Mouse (Mus musculus): Measurements from ENCODE around the gene Sars. TPM values are rescaled to one million over a fixed set of nuclear protein-coding genes. Genes with fewer than 3 reads are reported as not detected.

Sars gene
- polyA plus RNA-seq, 1 experiment from 2014 or later: 153 TPM

GRCm38 (mm10) chr3:108423006-108423405, 22.0 kb downstream of the Sars start:
- H3K4me2 ChIP-seq (ENCODE audit: low read depth, low read length): no peak overlapping the region
- H3K9ac ChIP-seq (replicated peaks; ENCODE audit: low read length): no peak overlapping the region
- ATAC-seq (replicated peaks; ENCODE audit: insufficient number of reproducible peaks, low FRiP score, low TSS enrichment, low read depth) (no peak), DNase-seq (ENCODE audit: low spot score) (no peak)
- H3K9me3 ChIP-seq (replicated peaks; ENCODE audit: control insufficient read depth, low read length): no peaks in the 10 kb centered on the region
- WGBS: 30% methylated on average over 6 of the region's 6 CpGs
- H3K4me3 ChIP-seq (ENCODE audit: low read depth, low read length): no peak overlapping the region
- H3K4me1 ChIP-seq (ENCODE audit: control insufficient read depth, insufficient read depth, low read length): no peaks in the 10 kb centered on the region; the same call in none of the 2 replicates
- H3K36me3 ChIP-seq (replicated peaks; ENCODE audit: control insufficient read depth, insufficient read depth, low read depth, low read length): peaks cover 5% of the 10 kb centered on the region
- H3K27ac ChIP-seq (replicated peaks; ENCODE audit: low read depth, low read length): no peak overlapping the region
- no peaks in the 10 kb centered on the region for H3K27me3 ChIP-seq (ENCODE audit: control insufficient read depth, insufficient read depth, low read length)

GRCm38 (mm10) chr3:108415831-108416223, 29.2 kb downstream of the Sars start:
- DNase-seq (ENCODE audit: low spot score) (peak; percentile 90), ATAC-seq (replicated peaks; ENCODE audit: insufficient number of reproducible peaks, low FRiP score, low TSS enrichment, low read depth) (peak; percentile 80)
- peaks cover 3% of the 10 kb centered on the region; the same call in 1 of the 2 replicates for H3K9me3 ChIP-seq (replicated peaks; ENCODE audit: control insufficient read depth, low read length)
- 1% methylated on average over 38 of the region's 48 CpGs for WGBS
- H3K36me3 ChIP-seq (replicated peaks; ENCODE audit: control insufficient read depth, insufficient read depth, low read depth, low read length): peaks cover 4% of the 10 kb centered on the region
- no peaks in the 10 kb centered on the region; the same call in 1 of the 2 replicates for H3K27me3 ChIP-seq (ENCODE audit: control insufficient read depth, insufficient read depth, low read length)
- peak overlapping the region; percentile 99 for H3K4me2 ChIP-seq (ENCODE audit: low read depth, low read length)
- H3K4me3 ChIP-seq (ENCODE audit: low read depth, low read length): peak overlapping the region; percentile 49
- peaks cover 5% of the 10 kb centered on the region; the same call in 1 of the 2 replicates for H3K4me1 ChIP-seq (ENCODE audit: control insufficient read depth, insufficient read depth, low read length)
- peak overlapping the region; percentile 7; the same call in 1 of the 2 replicates for H3K27ac ChIP-seq (replicated peaks; ENCODE audit: low read depth, low read length)
- peak overlapping the region; percentile 59 for H3K9ac ChIP-seq (replicated peaks; ENCODE audit: low read length)

- Histone ChIP-seq H3K9me3 (replicated peaks; ENCODE audit: control insufficient read depth, low read length) (peaks cover 3% of the 10 kb centered on the region; the same call in 1 of the 2 replicates), H3K36me3 (replicated peaks; ENCODE audit: control insufficient read depth, insufficient read depth, low read depth, low read length) (peaks cover 4% of the 10 kb centered on the region), H3K9ac (replicated peaks; ENCODE audit: low read length) (peak within 1 kb of the TSS; percentile 59), H3K4me2 (ENCODE audit: low read depth, low read length) (peak within 1 kb of the TSS; percentile 99), H3K4me1 (ENCODE audit: control insufficient read depth, insufficient read depth, low read length) (peaks cover 5% of the 10 kb centered on the region; the same call in 1 of the 2 replicates), H3K27ac (replicated peaks; ENCODE audit: low read depth, low read length) (peak within 1 kb of the TSS; percentile 7; the same call in 1 of the 2 replicates), H3K27me3 (ENCODE audit: control insufficient read depth, insufficient read depth, low read length) (no peaks in the 10 kb centered on the region; the same call in 1 of the 2 replicates), H3K4me3 (ENCODE audit: low read depth, low read length) (peak within 1 kb of the TSS; percentile 49)
- peak; percentile 52 for DNase-seq (ENCODE audit: low spot score)
- no peak for ATAC-seq (replicated peaks; ENCODE audit: insufficient number of reproducible peaks, low FRiP score, low TSS enrichment, low read depth)
- 9% methylated on average over 40 of the region's 67 CpGs for WGBS
Observed at GRCm38 (mm10) chr3:108414857-108415830, 29.9 kb downstream of the Sars start, which contains the start of gene Celsr2. Gene Celsr2, minus strand, starts transcription at chr3:108415552.

GRCm38 (mm10) chr3:108413634-108414360, 31.2 kb downstream of the Sars start:
- WGBS: 97% methylated on average over 35 of the region's 35 CpGs
- peaks cover 3% of the 10 kb centered on the region; the same call in 1 of the 2 replicates for H3K9me3 ChIP-seq (replicated peaks; ENCODE audit: control insufficient read depth, low read length)
- H3K27ac ChIP-seq (replicated peaks; ENCODE audit: low read depth, low read length): no peak overlapping the region
- peaks cover 4% of the 10 kb centered on the region for H3K36me3 ChIP-seq (replicated peaks; ENCODE audit: control insufficient read depth, insufficient read depth, low read depth, low read length)
- H3K27me3 ChIP-seq (ENCODE audit: control insufficient read depth, insufficient read depth, low read length): no peaks in the 10 kb centered on the region; the same call in 1 of the 2 replicates
- DNase-seq (ENCODE audit: low spot score): no peak
- ATAC-seq (replicated peaks; ENCODE audit: insufficient number of reproducible peaks, low FRiP score, low TSS enrichment, low read depth): no peak
- H3K9ac ChIP-seq (replicated peaks; ENCODE audit: low read length): no peak overlapping the region
- H3K4me2 ChIP-seq (ENCODE audit: low read depth, low read length): no peak overlapping the region
- H3K4me3 ChIP-seq (ENCODE audit: low read depth, low read length): no peak overlapping the region
- peaks cover 5% of the 10 kb centered on the region; the same call in 1 of the 2 replicates for H3K4me1 ChIP-seq (ENCODE audit: control insufficient read depth, insufficient read depth, low read length)

- DNase-seq (ENCODE audit: low spot score) (no peak), ATAC-seq (replicated peaks; ENCODE audit: insufficient number of reproducible peaks, low FRiP score, low TSS enrichment, low read depth) (no peak)
- Histone ChIP-seq H3K4me1 (ENCODE audit: control insufficient read depth, insufficient read depth, low read length) (peaks cover 5% of the 10 kb centered on the region; the same call in 1 of the 2 replicates), H3K9ac (replicated peaks; ENCODE audit: low read length) (peak overlapping the region; percentile 53), H3K4me2 (ENCODE audit: low read depth, low read length) (peak overlapping the region; percentile 32), H3K27me3 (ENCODE audit: control insufficient read depth, insufficient read depth, low read length) (no peaks in the 10 kb centered on the region; the same call in 1 of the 2 replicates), H3K36me3 (replicated peaks; ENCODE audit: control insufficient read depth, insufficient read depth, low read depth, low read length) (peaks cover 4% of the 10 kb centered on the region), H3K27ac (replicated peaks; ENCODE audit: low read depth, low read length) (peak overlapping the region; percentile 42; the same call in 1 of the 2 replicates), H3K9me3 (replicated peaks; ENCODE audit: control insufficient read depth, low read length) (peaks cover 3% of the 10 kb centered on the region; the same call in 1 of the 2 replicates), H3K4me3 (ENCODE audit: low read depth, low read length) (no peak overlapping the region)
- 59% methylated on average over 8 of the region's 8 CpGs for WGBS
Observed at GRCm38 (mm10) chr3:108411754-108412121, 33.3 kb downstream of the Sars start.

GRCm38 (mm10) chr3:108411026-108411753, 33.8 kb downstream of the Sars start:
- Histone ChIP-seq H3K27me3 (ENCODE audit: control insufficient read depth, insufficient read depth, low read length) (no peaks in the 10 kb centered on the region), H3K4me2 (ENCODE audit: low read depth, low read length) (peak overlapping the region; percentile 32), H3K4me1 (ENCODE audit: control insufficient read depth, insufficient read depth, low read length) (peaks cover 5% of the 10 kb centered on the region; the same call in 1 of the 2 replicates), H3K36me3 (replicated peaks; ENCODE audit: control insufficient read depth, insufficient read depth, low read depth, low read length) (peaks cover 4% of the 10 kb centered on the region), H3K27ac (replicated peaks; ENCODE audit: low read depth, low read length) (peak overlapping the region; percentile 42), H3K9ac (replicated peaks; ENCODE audit: low read length) (peak overlapping the region; percentile 53), H3K4me3 (ENCODE audit: low read depth, low read length) (no peak overlapping the region), H3K9me3 (replicated peaks; ENCODE audit: control insufficient read depth, low read length) (peaks cover 3% of the 10 kb centered on the region; the same call in 1 of the 2 replicates)
- DNase-seq (ENCODE audit: low spot score) (no peak), ATAC-seq (replicated peaks; ENCODE audit: insufficient number of reproducible peaks, low FRiP score, low TSS enrichment, low read depth) (no peak)
- WGBS: 33% methylated on average over 5 of the region's 5 CpGs

- WGBS: 15% methylated on average over 5 of the region's 5 CpGs
- Histone ChIP-seq H3K4me3 (ENCODE audit: low read depth, low read length) (no peak overlapping the region), H3K9ac (replicated peaks; ENCODE audit: low read length) (peak overlapping the region; percentile 53), H3K4me1 (ENCODE audit: control insufficient read depth, insufficient read depth, low read length) (peaks cover 5% of the 10 kb centered on the region; the same call in 1 of the 2 replicates), H3K36me3 (replicated peaks; ENCODE audit: control insufficient read depth, insufficient read depth, low read depth, low read length) (peaks cover 4% of the 10 kb centered on the region), H3K9me3 (replicated peaks; ENCODE audit: control insufficient read depth, low read length) (peaks cover 3% of the 10 kb centered on the region; the same call in 1 of the 2 replicates), H3K27me3 (ENCODE audit: control insufficient read depth, insufficient read depth, low read length) (no peaks in the 10 kb centered on the region), H3K27ac (replicated peaks; ENCODE audit: low read depth, low read length) (peak overlapping the region; percentile 42), H3K4me2 (ENCODE audit: low read depth, low read length) (peak overlapping the region; percentile 32; the same call in 1 of the 2 replicates)
- DNase-seq (ENCODE audit: low spot score) (no peak), ATAC-seq (replicated peaks; ENCODE audit: insufficient number of reproducible peaks, low FRiP score, low TSS enrichment, low read depth) (peak; percentile 53)
Observed at GRCm38 (mm10) chr3:108410359-108410714, 34.7 kb downstream of the Sars start.

Measured in embryonic facial prominence, embryonic 11.5 days (tissue).